Mouse (Mus musculus): Measurements from ENCODE around the gene Stim2. TPM values are rescaled to one million over a fixed set of nuclear protein-coding genes. Genes with fewer than 3 reads are reported as not detected.

The Stim2 gene
- polyA plus RNA-seq, 1 experiment, result 23.6 TPM

GRCm38 (mm10) chr5:54148091-54148795, 149.9 kb downstream of the Stim2 start:
- no peak for TF ChIP-seq MAX (IDR thresholded peaks at IDR 0.05; ENCODE audit: low read depth)
- no peak for TF ChIP-seq TCF12 (IDR thresholded peaks at IDR 0.05; ENCODE audit: insufficient read depth, poor library complexity, severe bottlenecking)
- no peak for TF ChIP-seq MYOD1 (IDR thresholded peaks at IDR 0.05; ENCODE audit: control insufficient read depth in 1 of 3, insufficient read length in 2 of 3, low read depth in 2 of 3)
- TF ChIP-seq SRF (IDR thresholded peaks at IDR 0.05; ENCODE audit: control insufficient read depth, insufficient read length, low read depth), result no peak
- no peak for TF ChIP-seq MYOG (IDR thresholded peaks at IDR 0.05; ENCODE audit: control insufficient read depth in 1 of 3, insufficient read depth in 1 of 3, insufficient read length in 2 of 3, low read depth in 2 of 3)
- no peak for TF ChIP-seq POLR2A (IDR thresholded peaks at IDR 0.05; ENCODE audit: insufficient read length, low read depth)
- no peak for TF ChIP-seq TCF3 (IDR thresholded peaks at IDR 0.05; ENCODE audit: insufficient read length, low read depth)
- no peak for TF ChIP-seq CEBPB (IDR thresholded peaks at IDR 0.05; ENCODE audit: insufficient read depth, poor library complexity, severe bottlenecking)
- TF ChIP-seq POLR2AphosphoS2 (IDR thresholded peaks at IDR 0.05; ENCODE audit: insufficient read length, low read depth), result no peak
- no peak for TF ChIP-seq REST (IDR thresholded peaks at IDR 0.05; ENCODE audit: insufficient read depth, insufficient read length)
- no peak for TF ChIP-seq USF1 (IDR thresholded peaks at IDR 0.05; ENCODE audit: low read depth)
- TF ChIP-seq E2F4 (IDR thresholded peaks at IDR 0.05; ENCODE audit: insufficient read depth), result no peak
- Histone ChIP-seq H3K4me2 (ENCODE audit: low read depth) (no peak overlapping the region), H3K4me3 (no peak overlapping the region), H3K79me2 (ENCODE audit: control insufficient read depth, insufficient read depth) (no peaks in the 10 kb centered on the region), H3ac (ENCODE audit: control insufficient read depth, insufficient read length) (no peak overlapping the region), H3K36me3 (ENCODE audit: control insufficient read depth, insufficient read depth) (no peaks in the 10 kb centered on the region), H3K27me3 (ENCODE audit: control insufficient read depth, insufficient read depth, insufficient read length) (peaks cover 4% of the 10 kb centered on the region)

- Histone ChIP-seq H3K36me3 (ENCODE audit: control insufficient read depth, insufficient read depth) (no peaks in the 10 kb centered on the region), H3K4me3 (no peak overlapping the region), H3K27me3 (ENCODE audit: control insufficient read depth, insufficient read depth, insufficient read length) (peaks cover 29% of the 10 kb centered on the region), H3ac (ENCODE audit: control insufficient read depth, insufficient read length) (no peak overlapping the region), H3K79me2 (ENCODE audit: control insufficient read depth, insufficient read depth) (no peaks in the 10 kb centered on the region), H3K4me2 (ENCODE audit: low read depth) (peak overlapping the region; percentile 38)
- TF ChIP-seq MYOD1 (IDR thresholded peaks at IDR 0.05; ENCODE audit: control insufficient read depth in 1 of 3, insufficient read length in 2 of 3, low read depth in 2 of 3) (no peak), POLR2AphosphoS2 (IDR thresholded peaks at IDR 0.05; ENCODE audit: insufficient read length, low read depth) (no peak), SRF (IDR thresholded peaks at IDR 0.05; ENCODE audit: control insufficient read depth, insufficient read length, low read depth) (no peak), POLR2A (IDR thresholded peaks at IDR 0.05; ENCODE audit: insufficient read length, low read depth) (no peak), CEBPB (IDR thresholded peaks at IDR 0.05; ENCODE audit: insufficient read depth, poor library complexity, severe bottlenecking) (no peak), MYOG (IDR thresholded peaks at IDR 0.05; ENCODE audit: control insufficient read depth in 1 of 3, insufficient read depth in 1 of 3, insufficient read length in 2 of 3, low read depth in 2 of 3) (no peak), MAX (IDR thresholded peaks at IDR 0.05; ENCODE audit: low read depth) (no peak), REST (IDR thresholded peaks at IDR 0.05; ENCODE audit: insufficient read depth, insufficient read length) (no peak), TCF12 (IDR thresholded peaks at IDR 0.05; ENCODE audit: insufficient read depth, poor library complexity, severe bottlenecking) (no peak), TCF3 (IDR thresholded peaks at IDR 0.05; ENCODE audit: insufficient read length, low read depth) (no peak), USF1 (IDR thresholded peaks at IDR 0.05; ENCODE audit: low read depth) (no peak), E2F4 (IDR thresholded peaks at IDR 0.05; ENCODE audit: insufficient read depth) (no peak)
Measured at GRCm38 (mm10) chr5:54154503-54155226, 156.4 kb downstream of the Stim2 start.

GRCm38 (mm10) chr5:54155227-54155776, 157.0 kb downstream of the Stim2 start:
- TF ChIP-seq TCF12 (IDR thresholded peaks at IDR 0.05; ENCODE audit: insufficient read depth, poor library complexity, severe bottlenecking), result no peak
- TF ChIP-seq USF1 (IDR thresholded peaks at IDR 0.05; ENCODE audit: low read depth), result no peak
- TF ChIP-seq REST (IDR thresholded peaks at IDR 0.05; ENCODE audit: insufficient read depth, insufficient read length), result no peak
- TF ChIP-seq POLR2AphosphoS2 (IDR thresholded peaks at IDR 0.05; ENCODE audit: insufficient read length, low read depth), result no peak
- TF ChIP-seq MYOG (IDR thresholded peaks at IDR 0.05; ENCODE audit: control insufficient read depth in 1 of 3, insufficient read depth in 1 of 3, insufficient read length in 2 of 3, low read depth in 2 of 3), result no peak
- no peak for TF ChIP-seq SRF (IDR thresholded peaks at IDR 0.05; ENCODE audit: control insufficient read depth, insufficient read length, low read depth)
- no peak for TF ChIP-seq TCF3 (IDR thresholded peaks at IDR 0.05; ENCODE audit: insufficient read length, low read depth)
- TF ChIP-seq MAX (IDR thresholded peaks at IDR 0.05; ENCODE audit: low read depth), result no peak
- TF ChIP-seq CEBPB (IDR thresholded peaks at IDR 0.05; ENCODE audit: insufficient read depth, poor library complexity, severe bottlenecking), result no peak
- no peak for TF ChIP-seq POLR2A (IDR thresholded peaks at IDR 0.05; ENCODE audit: insufficient read length, low read depth)
- TF ChIP-seq MYOD1 (IDR thresholded peaks at IDR 0.05; ENCODE audit: control insufficient read depth in 1 of 3, insufficient read length in 2 of 3, low read depth in 2 of 3), result no peak
- TF ChIP-seq E2F4 (IDR thresholded peaks at IDR 0.05; ENCODE audit: insufficient read depth), result no peak
- Histone ChIP-seq H3K36me3 (ENCODE audit: control insufficient read depth, insufficient read depth) (no peaks in the 10 kb centered on the region), H3K4me3 (no peak overlapping the region), H3ac (ENCODE audit: control insufficient read depth, insufficient read length) (no peak overlapping the region), H3K27me3 (ENCODE audit: control insufficient read depth, insufficient read depth, insufficient read length) (peaks cover 29% of the 10 kb centered on the region), H3K4me2 (ENCODE audit: low read depth) (no peak overlapping the region), H3K79me2 (ENCODE audit: control insufficient read depth, insufficient read depth) (no peaks in the 10 kb centered on the region)

- H3K79me2 ChIP-seq (ENCODE audit: control insufficient read depth, insufficient read depth), result no peaks in the 10 kb centered on the region
- H3ac ChIP-seq (ENCODE audit: control insufficient read depth, insufficient read length), result no peak overlapping the region
- H3K4me2 ChIP-seq (ENCODE audit: low read depth), result no peak overlapping the region
- TF ChIP-seq CEBPB (IDR thresholded peaks at IDR 0.05; ENCODE audit: insufficient read depth, poor library complexity, severe bottlenecking) (no peak), MAX (IDR thresholded peaks at IDR 0.05; ENCODE audit: low read depth) (no peak), MYOG (IDR thresholded peaks at IDR 0.05; ENCODE audit: control insufficient read depth in 1 of 3, insufficient read depth in 1 of 3, insufficient read length in 2 of 3, low read depth in 2 of 3) (no peak), SRF (IDR thresholded peaks at IDR 0.05; ENCODE audit: control insufficient read depth, insufficient read length, low read depth) (no peak), POLR2A (IDR thresholded peaks at IDR 0.05; ENCODE audit: insufficient read length, low read depth) (no peak), TCF3 (IDR thresholded peaks at IDR 0.05; ENCODE audit: insufficient read length, low read depth) (no peak), MYOD1 (IDR thresholded peaks at IDR 0.05; ENCODE audit: control insufficient read depth in 1 of 3, insufficient read length in 2 of 3, low read depth in 2 of 3) (no peak), TCF12 (IDR thresholded peaks at IDR 0.05; ENCODE audit: insufficient read depth, poor library complexity, severe bottlenecking) (no peak), POLR2AphosphoS2 (IDR thresholded peaks at IDR 0.05; ENCODE audit: insufficient read length, low read depth) (no peak), E2F4 (IDR thresholded peaks at IDR 0.05; ENCODE audit: insufficient read depth) (no peak), USF1 (IDR thresholded peaks at IDR 0.05; ENCODE audit: low read depth) (no peak), REST (IDR thresholded peaks at IDR 0.05; ENCODE audit: insufficient read depth, insufficient read length) (no peak)
- no peak overlapping the region for H3K4me3 ChIP-seq
- no peaks in the 10 kb centered on the region for H3K36me3 ChIP-seq (ENCODE audit: control insufficient read depth, insufficient read depth)
- H3K27me3 ChIP-seq (ENCODE audit: control insufficient read depth, insufficient read depth, insufficient read length), result peaks cover 25% of the 10 kb centered on the region
Measured at GRCm38 (mm10) chr5:54155916-54156315, 157.6 kb downstream of the Stim2 start.

Measured in myocyte (in vitro differentiated cells).